Mouse (Mus musculus): Measurements from ENCODE around the gene Gm8439. TPM values are rescaled to one million over a fixed set of nuclear protein-coding genes. Genes with fewer than 3 reads are reported as not detected.

Gm8439 gene
- polyA plus RNA-seq, 1 experiment from 2014 or later, result not detected

Other genes starting within 250 kb of the Gm8439 start
- gene Scmh1, start 183.5 kb upstream of the Gm8439 start, polyA plus RNA-seq (2016; fragmentation: Nextera tagmentation; extraction: Ambion mirVana), result 82.6 and 90.0 TPM in 2 replicates
- gene Slfnl1, start 56.5 kb upstream of the Gm8439 start, polyA plus RNA-seq (2016; fragmentation: Nextera tagmentation; extraction: Ambion mirVana), result not detected in 2 replicates
- 92.4 and 101 TPM in 2 replicates for gene Ctps, start 18.5 kb upstream of the Gm8439 start, polyA plus RNA-seq (2016; fragmentation: Nextera tagmentation; extraction: Ambion mirVana)
- gene Cited4, start 77.8 kb downstream of the Gm8439 start, polyA plus RNA-seq (2016; fragmentation: Nextera tagmentation; extraction: Ambion mirVana), result 3.7 and 4.3 TPM in 2 replicates
- 4.2 and 5.0 TPM in 2 replicates for gene Kcnq4, start 159.9 kb downstream of the Gm8439 start, polyA plus RNA-seq (2016; fragmentation: Nextera tagmentation; extraction: Ambion mirVana)
- 103 and 104 TPM in 2 replicates for gene Nfyc, start 242.8 kb downstream of the Gm8439 start, polyA plus RNA-seq (2016; fragmentation: Nextera tagmentation; extraction: Ambion mirVana)

All from neural tube, embryonic 12.5 days (tissue).